Mouse (Mus musculus): ENCODE data around the gene Gmds. TPM values are rescaled to one million over a fixed set of nuclear protein-coding genes. Genes with fewer than 3 reads are reported as not detected.

Gmds gene
- polyA plus RNA-seq, 1 experiment, result 8.8 TPM

DNA sequence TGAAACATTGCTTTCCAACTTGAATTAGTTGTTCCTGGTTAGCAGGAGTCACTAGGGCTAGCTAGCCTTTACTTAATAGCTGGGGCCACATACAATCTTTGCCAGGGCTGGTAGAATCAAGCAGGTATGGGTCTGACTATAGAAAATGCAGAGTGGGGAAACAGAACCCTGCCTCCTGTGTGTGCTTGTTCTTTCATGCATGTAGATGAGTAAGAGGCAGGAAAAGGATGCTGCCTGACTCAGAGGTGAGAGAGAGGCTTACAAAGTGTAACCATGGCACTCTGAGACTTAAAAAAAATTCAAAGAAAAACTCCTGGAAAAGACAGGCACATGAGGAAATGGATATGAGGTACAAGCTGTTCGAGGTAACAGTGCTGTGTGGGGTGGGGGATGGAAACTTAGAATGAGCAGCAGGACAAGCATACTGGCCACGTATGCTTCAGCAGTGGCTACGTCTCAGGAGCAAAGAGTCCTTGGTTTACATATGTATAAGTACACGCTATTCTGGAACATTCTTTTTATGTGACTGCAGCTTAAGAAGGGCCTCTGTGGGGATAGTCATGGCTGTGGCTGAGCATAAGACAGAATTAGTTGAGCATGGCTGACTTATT is 203.8 kb downstream of the Gmds start:
- no peaks in the 10 kb centered on the region for H3K4me1 ChIP-seq (ENCODE audit: control insufficient read depth, insufficient read depth, low read length)
- no peak overlapping the region for H3K4me3 ChIP-seq (ENCODE audit: insufficient read depth, low read length)
- H3K27ac ChIP-seq (ENCODE audit: insufficient read depth, low read depth, low read length), result no peak overlapping the region
- TF ChIP-seq CTCF (IDR thresholded peaks at IDR 0.05; ENCODE audit: low read depth, low read length) (no peak), POLR2A (IDR thresholded peaks at IDR 0.05; ENCODE audit: borderline replicate concordance, low read depth, low read length) (no peak)

DNA sequence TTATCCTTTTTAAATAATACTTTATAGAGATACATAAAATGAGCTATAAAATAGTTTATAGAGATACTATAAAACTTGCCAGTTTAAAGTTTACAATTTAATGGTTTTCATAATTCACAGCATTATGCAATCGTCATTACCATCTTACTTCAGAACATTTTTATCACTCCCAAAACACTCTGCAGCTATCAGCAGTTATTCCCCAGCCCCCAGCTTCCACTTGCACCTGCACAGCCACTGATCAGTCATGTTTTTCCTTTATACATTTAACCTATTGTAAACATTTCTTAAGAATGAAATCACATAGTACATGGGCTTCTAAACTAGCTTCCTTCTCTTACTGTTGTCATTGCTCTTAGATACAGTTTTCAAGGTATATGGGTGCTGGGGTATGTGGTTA is 208.6 kb downstream of the Gmds start:
- Histone ChIP-seq H3K4me1 (ENCODE audit: control insufficient read depth, insufficient read depth, low read length) (no peaks in the 10 kb centered on the region), H3K27ac (ENCODE audit: insufficient read depth, low read depth, low read length) (no peak overlapping the region), H3K4me3 (ENCODE audit: insufficient read depth, low read length) (no peak overlapping the region)
- no peak for TF ChIP-seq CTCF (IDR thresholded peaks at IDR 0.05; ENCODE audit: low read depth, low read length)
- no peak for TF ChIP-seq POLR2A (IDR thresholded peaks at IDR 0.05; ENCODE audit: borderline replicate concordance, low read depth, low read length)

GRCm38 (mm10) chr13:32118386-32118785 is 220.2 kb downstream of the Gmds start:
- no peak for TF ChIP-seq POLR2A (IDR thresholded peaks at IDR 0.05; ENCODE audit: borderline replicate concordance, low read depth, low read length)
- TF ChIP-seq CTCF (IDR thresholded peaks at IDR 0.05; ENCODE audit: low read depth, low read length), result no peak
- Histone ChIP-seq H3K27ac (ENCODE audit: insufficient read depth, low read depth, low read length) (no peak overlapping the region), H3K4me3 (ENCODE audit: insufficient read depth, low read length) (no peak overlapping the region), H3K4me1 (ENCODE audit: control insufficient read depth, insufficient read depth, low read length) (no peaks in the 10 kb centered on the region)

DNA sequence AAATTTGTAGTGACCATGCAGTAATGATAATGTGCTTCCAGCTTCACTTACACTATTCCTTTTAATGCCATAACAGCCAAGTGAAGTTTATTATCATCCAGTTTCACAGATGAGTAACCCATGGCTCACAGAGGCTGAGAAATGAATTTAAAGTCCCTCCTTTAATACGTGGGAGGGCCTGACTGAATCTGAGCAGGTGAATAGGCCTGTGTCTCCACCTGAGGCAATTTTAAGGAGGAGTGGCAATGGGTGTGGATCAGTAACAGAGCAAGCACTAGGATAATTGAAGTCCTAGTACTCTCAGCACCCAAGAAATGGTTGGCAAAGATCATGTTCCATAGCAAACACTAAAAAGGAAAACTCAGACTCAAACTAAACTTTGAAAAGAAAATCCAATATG is 223.1 kb downstream of the Gmds start:
- Histone ChIP-seq H3K4me3 (ENCODE audit: insufficient read depth, low read length) (no peak overlapping the region), H3K27ac (ENCODE audit: insufficient read depth, low read depth, low read length) (no peak overlapping the region), H3K4me1 (ENCODE audit: control insufficient read depth, insufficient read depth, low read length) (no peaks in the 10 kb centered on the region)
- TF ChIP-seq CTCF (IDR thresholded peaks at IDR 0.05; ENCODE audit: low read depth, low read length) (no peak), POLR2A (IDR thresholded peaks at IDR 0.05; ENCODE audit: borderline replicate concordance, low read depth, low read length) (no peak)

- H3K4me1 ChIP-seq (ENCODE audit: control insufficient read depth, insufficient read depth, low read length), result no peaks in the 10 kb centered on the region
- no peak overlapping the region for H3K4me3 ChIP-seq (ENCODE audit: insufficient read depth, low read length)
- no peak for TF ChIP-seq CTCF (IDR thresholded peaks at IDR 0.05; ENCODE audit: low read depth, low read length)
- no peak for TF ChIP-seq POLR2A (IDR thresholded peaks at IDR 0.05; ENCODE audit: borderline replicate concordance, low read depth, low read length)
- H3K27ac ChIP-seq (ENCODE audit: insufficient read depth, low read depth, low read length), result no peak overlapping the region
These were observed 224.7 kb downstream of the Gmds start for GRCm38 (mm10) chr13:32113875-32114274.

DNA sequence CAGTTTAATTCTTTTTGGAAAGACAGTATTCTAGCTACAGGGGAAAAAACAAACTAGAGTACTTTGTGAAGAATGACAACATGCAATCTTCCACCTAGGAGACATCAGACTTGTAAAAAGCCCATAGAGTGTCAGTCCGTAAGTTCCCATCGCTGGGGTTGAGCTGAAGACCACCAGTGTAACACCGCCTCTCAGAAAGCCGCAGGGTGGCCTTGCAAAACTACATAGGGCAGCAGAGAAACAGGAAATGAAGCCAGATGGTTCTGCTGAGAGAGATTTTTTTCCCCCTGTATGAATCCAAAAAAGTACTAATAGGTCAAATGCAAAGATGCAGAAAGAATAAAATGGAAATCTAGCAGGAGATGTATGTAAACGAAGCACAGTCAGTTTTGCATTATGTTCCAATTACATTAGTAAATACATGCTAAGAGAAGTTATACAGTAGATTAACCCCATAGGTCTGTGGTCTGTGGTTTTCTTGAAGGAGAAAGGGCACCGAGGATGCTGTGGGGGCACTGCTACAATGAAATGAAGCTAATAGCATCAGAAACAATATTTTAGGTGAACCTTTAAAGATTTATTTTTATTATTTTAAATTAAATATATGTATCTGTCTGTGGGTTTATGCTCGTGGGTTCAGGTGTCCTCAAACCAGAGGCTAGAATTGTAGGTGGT is 250.1 kb downstream of the Gmds start:
- Histone ChIP-seq H3K4me3 (ENCODE audit: insufficient read depth, low read length) (no peak overlapping the region), H3K4me1 (ENCODE audit: control insufficient read depth, insufficient read depth, low read length) (peaks cover 2% of the 10 kb centered on the region; the same call in 1 of the 2 replicates), H3K27ac (ENCODE audit: insufficient read depth, low read depth, low read length) (no peak overlapping the region)
- TF ChIP-seq CTCF (IDR thresholded peaks at IDR 0.05; ENCODE audit: low read depth, low read length) (no peak), POLR2A (IDR thresholded peaks at IDR 0.05; ENCODE audit: borderline replicate concordance, low read depth, low read length) (no peak)

- Histone ChIP-seq H3K27ac (ENCODE audit: insufficient read depth, low read depth, low read length) (no peak overlapping the region), H3K4me1 (ENCODE audit: control insufficient read depth, insufficient read depth, low read length) (no peaks in the 10 kb centered on the region), H3K4me3 (ENCODE audit: insufficient read depth, low read length) (no peak overlapping the region)
- no peak for TF ChIP-seq CTCF (IDR thresholded peaks at IDR 0.05; ENCODE audit: low read depth, low read length)
- TF ChIP-seq POLR2A (IDR thresholded peaks at IDR 0.05; ENCODE audit: borderline replicate concordance, low read depth, low read length), result no peak
These were observed 257.9 kb downstream of the Gmds start for GRCm38 (mm10) chr13:32080520-32081249.

- Histone ChIP-seq H3K27ac (ENCODE audit: insufficient read depth, low read depth, low read length) (no peak overlapping the region), H3K4me1 (ENCODE audit: control insufficient read depth, insufficient read depth, low read length) (no peaks in the 10 kb centered on the region), H3K4me3 (ENCODE audit: insufficient read depth, low read length) (no peak overlapping the region)
- TF ChIP-seq POLR2A (IDR thresholded peaks at IDR 0.05; ENCODE audit: borderline replicate concordance, low read depth, low read length) (no peak), CTCF (IDR thresholded peaks at IDR 0.05; ENCODE audit: low read depth, low read length) (no peak)
These were observed 264.9 kb downstream of the Gmds start for GRCm38 (mm10) chr13:32073630-32074029.

DNA sequence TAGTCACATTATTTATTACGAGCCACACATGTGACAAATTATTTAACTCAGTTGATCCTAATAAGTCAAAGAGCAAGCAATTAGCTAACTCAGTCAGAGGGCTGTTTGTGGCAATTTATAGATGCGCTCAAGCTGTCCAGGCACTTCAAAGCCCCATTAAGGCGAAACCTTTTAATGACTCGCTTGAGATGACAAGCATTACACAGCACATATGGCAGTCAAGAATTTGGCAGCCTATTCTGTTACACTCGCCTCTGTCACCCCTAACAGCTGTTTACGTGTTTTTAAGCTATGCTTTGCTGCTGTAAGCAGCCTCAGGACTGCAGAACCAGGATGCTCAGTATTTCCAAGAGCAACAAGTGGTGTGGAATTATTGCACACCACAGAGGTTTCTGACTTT is 283.2 kb downstream of the Gmds start:
- no peak for TF ChIP-seq CTCF (IDR thresholded peaks at IDR 0.05; ENCODE audit: low read depth, low read length)
- no peak for TF ChIP-seq POLR2A (IDR thresholded peaks at IDR 0.05; ENCODE audit: borderline replicate concordance, low read depth, low read length)
- Histone ChIP-seq H3K4me3 (ENCODE audit: insufficient read depth, low read length) (no peak overlapping the region), H3K27ac (ENCODE audit: insufficient read depth, low read depth, low read length) (no peak overlapping the region), H3K4me1 (ENCODE audit: control insufficient read depth, insufficient read depth, low read length) (no peaks in the 10 kb centered on the region; the same call in 1 of the 2 replicates)

DNA sequence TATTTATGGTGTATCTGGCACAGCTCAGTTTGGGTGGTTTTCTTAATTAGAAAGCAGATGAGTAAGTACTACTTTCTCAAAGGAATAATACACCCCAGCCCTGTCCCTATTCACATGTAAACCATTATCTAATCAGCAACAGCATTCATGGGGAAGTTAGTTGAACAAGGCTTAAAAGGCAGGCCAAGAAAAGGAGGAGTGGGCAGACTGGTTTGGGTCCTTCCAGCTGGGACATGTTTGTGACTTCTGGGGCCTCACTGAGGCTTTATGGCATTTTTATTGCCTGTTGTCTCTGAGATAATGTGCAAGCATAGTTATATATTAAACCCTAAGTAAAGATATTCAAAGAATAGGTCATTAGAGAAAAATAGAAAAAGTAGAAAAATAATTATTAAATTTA is 285.0 kb downstream of the Gmds start:
- TF ChIP-seq CTCF (IDR thresholded peaks at IDR 0.05; ENCODE audit: low read depth, low read length), result no peak
- Histone ChIP-seq H3K27ac (ENCODE audit: insufficient read depth, low read depth, low read length) (no peak overlapping the region), H3K4me3 (ENCODE audit: insufficient read depth, low read length) (no peak overlapping the region), H3K4me1 (ENCODE audit: control insufficient read depth, insufficient read depth, low read length) (peaks cover 4% of the 10 kb centered on the region)

All from bone marrow macrophage, adult 2 months (primary cell).